Mouse (Mus musculus) C2C12 (cell line): Measurements from ENCODE around the gene Gm14819. TPM values are rescaled to one million over a fixed set of nuclear protein-coding genes. Genes with fewer than 3 reads are reported as not detected.
"Not testable (repeated sequence)": the region's sequence is repeated elsewhere in the genome, so short reads cannot be mapped to it uniquely, and the experiment has no call there.

ENCODE experiments used
- H3K27me3 ChIP-seq: one replicate; pipeline ENCODE4 v1.6.1; 2011; ENCODE audit not compliant: control insufficient read depth, insufficient read depth, insufficient read length
- H3K36me3 ChIP-seq: one replicate; pipeline ENCODE4 v1.6.1; 2011; ENCODE audit not compliant: control insufficient read depth, insufficient read depth
- H3K4me3 ChIP-seq: one replicate; pipeline ENCODE4 v1.5.1; 2011; ENCODE audit warnings: mild to moderate bottlenecking, control low read depth; ENCODE audit not compliant: poor library complexity, insufficient read depth, severe bottlenecking
- H3K79me2 ChIP-seq: one replicate; pipeline ENCODE4 v1.6.1; 2011; ENCODE audit not compliant: control insufficient read depth, insufficient read depth
- H3K79me3 ChIP-seq: one replicate; pipeline ENCODE4 v1.6.1; 2011; ENCODE audit warnings: low read depth, control low read depth
- H3ac ChIP-seq: one replicate; pipeline ENCODE3; 2011; ENCODE audit warnings: low read depth; ENCODE audit not compliant: control insufficient read depth, insufficient read length
- long read RNA-seq, 2 experiments: library from polyadenylated mRNA; unstranded; transcript quantifications; one replicate each; pipeline ENCODE4 v2.0.0; 2019 to 2020
- polyA plus RNA-seq: library from polyadenylated mRNA; unstranded; fragments of >200 nt; fragmentation: generic; extraction: Trizol; gene quantifications from one replicate; pipeline ENCODE4 v1.2.1, GENCODE M21; 2012; ENCODE audit warnings: missing spikeins

Gene Gm14819
- not detected for polyA plus RNA-seq
- long read RNA-seq, experiment 1, partial matches to known transcripts = 0 of 1 reads
- long read RNA-seq, experiment 1, other reads (novel, unspliced or antisense) = 1 of 1 reads
- long read RNA-seq, experiment 2 = 0 reads

- H3ac ChIP-seq, H3K27me3 ChIP-seq, H3K79me2 ChIP-seq, H3K4me3 ChIP-seq, H3K79me3 ChIP-seq, H3K36me3 ChIP-seq: not testable (repeated sequence)
Measured at GRCm38 (mm10) chrX:35403883-35404282, at the start of gene Gm14819. Gene Gm14819 (plus strand): TSS chrX:35404183.
